Mouse (Mus musculus): ENCODE data around the gene Alg12. TPM values are rescaled to one million over a fixed set of nuclear protein-coding genes. Genes with fewer than 3 reads are reported as not detected.
"Not testable (repeated sequence)": the region's sequence is repeated elsewhere in the genome, so short reads cannot be mapped to it uniquely, and the experiment has no call there.

The Alg12 gene
- total RNA-seq, 2 experiments from 2014 or later = 10.4 to 10.7 TPM

DNA sequence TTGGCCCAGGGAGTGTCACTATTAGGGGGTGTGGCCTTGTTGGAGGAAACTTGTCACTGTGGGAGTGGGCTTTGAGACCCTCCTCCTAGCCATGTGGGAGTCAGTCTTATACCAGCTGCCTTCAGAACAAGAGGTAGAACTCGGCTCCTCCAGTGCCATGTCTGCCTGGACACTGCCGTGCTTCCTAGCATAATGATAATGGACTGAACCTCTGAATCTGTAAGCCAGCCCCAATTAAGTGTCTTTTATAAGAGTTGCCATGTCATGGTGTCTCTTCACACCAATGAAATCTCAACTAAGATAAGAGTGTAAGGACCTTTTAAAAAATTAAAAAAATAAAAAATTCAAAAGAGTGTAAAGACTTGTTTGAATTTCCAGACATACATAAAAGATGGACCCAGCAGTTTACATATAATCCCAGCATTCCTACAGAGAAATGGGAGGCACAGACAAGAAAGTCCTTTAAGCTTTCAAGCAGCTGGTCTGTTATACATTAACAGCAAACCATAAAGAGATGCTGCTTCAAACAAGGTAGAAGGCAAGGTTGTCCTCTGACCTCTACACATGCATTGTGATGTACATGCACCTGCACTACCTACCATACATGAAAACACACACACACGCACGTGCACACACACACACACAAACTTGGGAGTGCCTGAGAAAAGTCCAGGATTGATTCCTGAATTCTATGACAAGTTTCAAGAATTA is 26.8 kb downstream of the Alg12 start:
- DNase-seq = no peak

DNA sequence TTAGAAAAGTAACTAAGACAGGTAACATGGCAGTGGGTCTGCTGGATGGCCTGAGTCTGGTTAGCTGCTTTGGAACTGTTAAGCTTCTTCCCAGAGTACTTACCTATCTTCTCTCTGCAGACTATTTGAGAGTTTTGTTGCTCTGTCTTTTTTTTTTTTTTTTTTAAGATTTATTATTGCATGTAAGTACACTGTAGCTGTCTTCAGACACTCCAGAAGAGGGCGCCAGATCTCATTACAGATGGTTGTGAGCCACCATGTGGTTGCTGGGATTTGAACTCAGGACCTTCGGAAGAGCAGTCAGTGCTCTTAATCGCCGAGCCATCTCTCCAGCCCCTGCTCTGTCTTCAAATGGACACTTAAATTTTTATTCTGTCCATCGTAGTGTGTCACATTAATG is 44.5 kb downstream of the Alg12 start:
- not testable (repeated sequence) for DNase-seq

DNA sequence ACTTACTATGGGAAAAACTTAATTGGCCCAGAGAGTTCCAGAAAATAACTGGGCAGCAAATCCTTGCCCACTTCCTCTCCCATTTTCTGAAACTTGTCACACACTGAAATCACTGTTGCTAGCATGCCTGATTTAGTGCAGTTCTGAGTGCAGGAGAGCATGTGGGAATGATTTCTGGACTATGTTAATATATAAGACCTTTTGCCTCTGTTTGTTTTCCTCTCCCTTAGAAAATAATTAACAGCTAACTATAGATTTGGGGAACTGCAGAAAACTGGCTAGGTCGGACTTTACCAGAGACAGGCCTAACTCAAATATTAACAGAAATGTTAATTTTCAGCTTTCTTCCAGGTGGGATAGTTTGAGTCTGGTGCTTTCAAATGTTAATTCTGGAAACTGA is 50.6 kb downstream of the Alg12 start:
- no peak for DNase-seq

DNA sequence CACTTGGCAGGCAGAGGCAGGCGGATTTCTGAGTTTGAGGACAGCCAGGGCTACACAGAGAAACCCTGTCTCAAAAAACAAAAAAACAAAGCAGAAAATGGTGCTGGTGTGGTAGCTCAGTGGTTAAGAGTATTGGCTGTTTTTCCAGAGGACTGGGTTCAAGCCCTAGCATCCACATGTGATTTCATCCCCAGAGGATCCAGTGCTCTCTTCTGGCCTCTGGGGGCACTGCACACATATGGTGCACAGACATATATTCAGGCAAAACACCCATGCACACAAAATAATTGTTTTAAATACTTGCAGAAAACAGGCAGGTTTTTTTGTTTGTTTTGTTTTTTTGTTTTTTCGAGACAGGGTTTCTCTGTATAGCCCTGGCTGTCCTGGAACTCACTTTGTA is 53.0 kb downstream of the Alg12 start:
- DNase-seq = not testable (repeated sequence)

DNA sequence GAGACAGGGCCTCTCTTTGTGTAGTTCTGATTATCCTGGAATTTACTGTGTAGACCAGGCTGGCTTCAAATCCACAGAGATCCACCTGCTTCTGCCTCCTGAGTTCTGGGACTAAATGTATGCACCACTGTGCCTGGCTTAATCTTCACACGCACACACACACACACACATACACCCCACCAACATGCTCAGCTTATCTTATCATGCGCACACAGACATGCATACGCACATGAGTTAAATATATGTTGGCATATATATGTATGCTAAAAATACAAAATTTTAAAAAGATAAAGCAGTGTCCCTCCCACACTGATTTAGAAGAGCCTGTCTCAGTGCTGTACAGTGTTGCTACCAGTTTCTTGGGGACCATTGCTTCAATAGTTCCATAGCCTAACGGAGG is 57.6 kb downstream of the Alg12 start:
- no peak for DNase-seq

DNA sequence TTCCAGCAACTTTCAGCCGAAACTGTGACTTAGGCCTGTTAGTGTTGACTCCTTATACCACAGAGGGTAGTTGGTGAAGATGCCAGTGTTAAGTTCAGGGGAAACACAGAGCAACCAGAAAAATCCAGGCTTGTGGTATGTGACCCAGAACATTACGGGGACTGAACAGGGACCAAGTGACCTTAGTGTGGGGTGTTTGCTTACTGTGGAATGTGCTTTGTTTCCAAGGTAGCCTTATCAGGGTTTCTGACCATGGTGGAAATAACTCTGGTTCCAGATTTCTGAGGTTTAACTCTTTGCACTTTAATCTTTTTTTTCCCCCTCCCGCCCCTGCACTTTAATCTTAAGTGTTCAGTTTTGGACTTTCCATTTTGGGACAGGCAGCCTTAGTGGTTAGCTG is 61.1 kb downstream of the Alg12 start:
- no peak for DNase-seq

DNA sequence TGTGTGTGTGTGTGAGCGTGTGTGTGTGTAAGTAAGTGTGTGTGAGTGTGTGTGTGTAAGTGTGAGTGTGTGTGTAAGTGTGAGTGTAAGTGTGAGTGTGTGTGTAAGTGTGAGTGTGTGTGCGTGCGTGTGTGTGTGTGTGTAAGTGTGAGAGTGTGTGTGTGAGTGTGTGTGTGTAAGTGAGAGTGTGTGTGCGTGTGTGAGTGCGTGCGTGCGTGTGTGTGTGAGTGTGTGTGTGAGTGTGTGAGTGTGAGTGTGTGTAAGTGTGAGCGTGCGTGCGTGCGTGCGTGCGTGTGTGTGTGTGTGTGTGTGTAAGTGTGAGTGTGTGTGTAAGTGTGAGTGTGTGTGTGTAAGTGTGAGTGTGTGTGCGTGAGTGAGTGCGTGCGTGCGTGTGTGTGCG is 63.4 kb downstream of the Alg12 start:
- no peak for DNase-seq

Other genes starting within 250 kb of the Alg12 start
- gene Zdhhc25, start 219.0 kb downstream of the Alg12 start, total RNA-seq (2021) = not detected
- 10 to 100 TPM; 46.4 to 46.9 TPM for gene Brd1, start 85.1 kb downstream of the Alg12 start, total RNA-seq (2021)
- gene Zbed4, start 67.7 kb downstream of the Alg12 start, total RNA-seq (2021) = 10 to 100 TPM; 10.8 to 11.1 TPM
- 10 to 100 TPM; 26.6 to 34.4 TPM for gene Creld2, start 328 bp upstream of the Alg12 start, total RNA-seq (2021)
- 10 to 100 TPM; 41.2 to 76.8 TPM for gene Pim3, start 42.9 kb upstream of the Alg12 start, total RNA-seq (2021)
- gene Ttll8, start 135.1 kb upstream of the Alg12 start, total RNA-seq (2021) = not detected
- under 1 TPM in 1 of 2 experiments, not detected in 1; 0.09 TPM for gene Mlc1, start 159.7 kb upstream of the Alg12 start, total RNA-seq (2021)
- not detected for gene Mov10l1, start 163.6 kb upstream of the Alg12 start, total RNA-seq (2021)
- gene Panx2, start 240.4 kb upstream of the Alg12 start, total RNA-seq (2021) = 1 to 10 TPM; 1.5 to 1.9 TPM